Mouse (Mus musculus) liver, embryonic 16.5 days (tissue): Measurements from ENCODE around the gene Ccdc107. TPM values are rescaled to one million over a fixed set of nuclear protein-coding genes. Genes with fewer than 3 reads are reported as not detected.

Experiments used
- ATAC-seq: fragments of 200-750 bp; cut with Nextera tagmentation; 2 replicates; pipeline ENCODE4 v1.8.0; 2017; ENCODE audit warnings: low read depth, mild to moderate bottlenecking, moderate number of reproducible peaks, moderate library complexity
- H3K27ac ChIP-seq: fragments of 300-500 bp; sonication (generic); 2 replicates; pipeline ENCODE4 v1.5.1; 2014; ENCODE audit warnings: mild to moderate bottlenecking, low read length
- H3K27me3 ChIP-seq: fragments of 300-500 bp; sonication (generic); 2 replicates; pipeline ENCODE4 v1.6.1; 2014; ENCODE audit warnings: low read depth, low read length, mixed read lengths; ENCODE audit not compliant: control insufficient read depth, insufficient read depth
- H3K36me3 ChIP-seq: fragments of 300-500 bp; sonication (generic); 2 replicates; pipeline ENCODE4 v1.6.1; 2014; ENCODE audit warnings: mild to moderate bottlenecking; ENCODE audit not compliant: control insufficient read depth, insufficient read depth
- H3K4me1 ChIP-seq: fragments of 300-500 bp; sonication (generic); 2 replicates; pipeline ENCODE4 v1.6.1; 2014; ENCODE audit warnings: low read depth, low read length, mixed read lengths; ENCODE audit not compliant: control insufficient read depth
- H3K4me2 ChIP-seq: fragments of 300-500 bp; sonication (generic); 2 replicates; pipeline ENCODE4 v1.6.1; 2014; ENCODE audit warnings: low read depth, low read length, mixed read lengths
- H3K4me3 ChIP-seq: fragments of 300-500 bp; sonication (generic); 2 replicates; pipeline ENCODE4 v1.5.1; 2014; ENCODE audit warnings: low read depth, mild to moderate bottlenecking, low read length
- H3K9ac ChIP-seq: fragments of 300-500 bp; sonication (generic); 2 replicates; pipeline ENCODE4 v1.6.1; 2014; ENCODE audit warnings: low read depth, low read length
- H3K9me3 ChIP-seq: fragments of 300-500 bp; sonication (generic); replicated peaks from 2 replicates; pipeline ENCODE4 v1.6.1; 2016; ENCODE audit warnings: low read length; ENCODE audit not compliant: control insufficient read depth
- WGBS: fragments of 180-500 bp; shearing (Covaris S2); extraction: QIAGEN DNeasy Blood & Tissue Kit; methylation state at CpG from one replicate; pipeline ENCODE4 v1.1.7; 2014; ENCODE audit not compliant: insufficient replicate concordance; 5-methylcytosine and 5-hydroxymethylcytosine counted together
- polyA plus RNA-seq: library from polyadenylated mRNA; unstranded; fragments of >200 nt; fragmentation: Nextera tagmentation; extraction: Ambion mirVana; gene quantifications from 2 replicates; pipeline ENCODE4 v1.2.1, GENCODE M21; 2015

Ccdc107 gene
- polyA plus RNA-seq, 1 experiment from 2014 or later = 35.2 TPM

DNA sequence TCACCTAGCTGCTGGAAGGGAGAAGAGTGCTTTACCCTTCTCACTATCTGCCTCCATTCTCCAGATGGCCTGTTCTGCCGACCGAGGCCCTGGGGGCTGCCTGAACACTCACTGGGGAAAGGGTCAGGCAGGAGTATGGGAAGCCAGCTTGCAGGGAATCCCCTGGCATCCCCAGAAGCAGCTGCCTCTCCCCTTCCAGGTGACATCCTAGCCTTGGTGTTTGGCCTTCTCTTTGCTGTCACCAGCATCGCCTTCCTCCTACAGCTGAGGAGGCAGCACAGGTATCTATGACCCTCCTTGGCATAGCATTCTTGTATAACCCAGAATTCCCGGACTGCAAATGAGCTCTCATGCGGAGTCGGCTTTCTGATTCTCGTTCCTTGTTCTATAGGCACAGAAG lies 20.0 kb downstream of the Ccdc107 start:
- H3K9me3 ChIP-seq = no peaks in the 10 kb centered on the region
- no peak for ATAC-seq
- H3K4me3 ChIP-seq = no peak overlapping the region
- WGBS = 63% methylated on average over 7 of the region's 7 CpGs
- no peak overlapping the region for H3K27ac ChIP-seq
- H3K4me1 ChIP-seq = peaks cover 9% of the 10 kb centered on the region
- H3K36me3 ChIP-seq = no peaks in the 10 kb centered on the region
- no peak overlapping the region for H3K4me2 ChIP-seq
- H3K27me3 ChIP-seq = peaks cover 3% of the 10 kb centered on the region; the same call in 1 of the 2 replicates
- H3K9ac ChIP-seq = no peak overlapping the region

DNA sequence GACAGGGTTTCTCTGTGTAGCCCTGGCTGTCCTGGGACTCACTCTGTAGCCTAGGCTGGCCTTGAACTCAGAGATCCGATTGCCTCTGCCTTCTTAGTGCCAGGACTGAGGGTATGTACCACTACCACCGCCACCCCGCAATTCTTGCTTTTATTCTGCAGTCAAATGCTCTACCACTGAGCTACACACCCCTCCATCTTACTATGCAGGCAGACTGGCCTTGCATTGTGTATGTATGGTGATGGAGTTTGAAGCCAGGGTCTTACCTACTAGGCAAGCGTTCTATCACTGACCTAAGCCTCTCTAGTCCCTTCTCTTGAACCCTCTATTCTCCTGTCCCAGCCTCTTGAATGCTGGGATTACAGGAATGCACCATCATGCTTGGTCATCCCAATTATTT lies 20.6 kb downstream of the Ccdc107 start:
- Histone ChIP-seq H3K27ac (no peak overlapping the region), H3K27me3 (peaks cover 3% of the 10 kb centered on the region; the same call in 1 of the 2 replicates), H3K9me3 (no peaks in the 10 kb centered on the region), H3K4me2 (no peak overlapping the region), H3K36me3 (no peaks in the 10 kb centered on the region), H3K4me1 (peaks cover 5% of the 10 kb centered on the region), H3K9ac (no peak overlapping the region), H3K4me3 (no peak overlapping the region)
- 75% methylated on average over 4 of the region's 4 CpGs for WGBS
- no peak for ATAC-seq

- H3K9me3 ChIP-seq = no peaks in the 10 kb centered on the region
- no peak for ATAC-seq
- H3K36me3 ChIP-seq = no peaks in the 10 kb centered on the region
- H3K27ac ChIP-seq = no peak overlapping the region
- peaks cover 3% of the 10 kb centered on the region for H3K4me1 ChIP-seq
- 71% methylated on average over 4 of the region's 4 CpGs for WGBS
- H3K27me3 ChIP-seq = peaks cover 3% of the 10 kb centered on the region; the same call in 1 of the 2 replicates
- no peak overlapping the region for H3K9ac ChIP-seq
- no peak overlapping the region for H3K4me3 ChIP-seq
- no peak overlapping the region for H3K4me2 ChIP-seq
Observed at GRCm38 (mm10) chr4:43513791-43514190, 21.1 kb downstream of the Ccdc107 start.

DNA sequence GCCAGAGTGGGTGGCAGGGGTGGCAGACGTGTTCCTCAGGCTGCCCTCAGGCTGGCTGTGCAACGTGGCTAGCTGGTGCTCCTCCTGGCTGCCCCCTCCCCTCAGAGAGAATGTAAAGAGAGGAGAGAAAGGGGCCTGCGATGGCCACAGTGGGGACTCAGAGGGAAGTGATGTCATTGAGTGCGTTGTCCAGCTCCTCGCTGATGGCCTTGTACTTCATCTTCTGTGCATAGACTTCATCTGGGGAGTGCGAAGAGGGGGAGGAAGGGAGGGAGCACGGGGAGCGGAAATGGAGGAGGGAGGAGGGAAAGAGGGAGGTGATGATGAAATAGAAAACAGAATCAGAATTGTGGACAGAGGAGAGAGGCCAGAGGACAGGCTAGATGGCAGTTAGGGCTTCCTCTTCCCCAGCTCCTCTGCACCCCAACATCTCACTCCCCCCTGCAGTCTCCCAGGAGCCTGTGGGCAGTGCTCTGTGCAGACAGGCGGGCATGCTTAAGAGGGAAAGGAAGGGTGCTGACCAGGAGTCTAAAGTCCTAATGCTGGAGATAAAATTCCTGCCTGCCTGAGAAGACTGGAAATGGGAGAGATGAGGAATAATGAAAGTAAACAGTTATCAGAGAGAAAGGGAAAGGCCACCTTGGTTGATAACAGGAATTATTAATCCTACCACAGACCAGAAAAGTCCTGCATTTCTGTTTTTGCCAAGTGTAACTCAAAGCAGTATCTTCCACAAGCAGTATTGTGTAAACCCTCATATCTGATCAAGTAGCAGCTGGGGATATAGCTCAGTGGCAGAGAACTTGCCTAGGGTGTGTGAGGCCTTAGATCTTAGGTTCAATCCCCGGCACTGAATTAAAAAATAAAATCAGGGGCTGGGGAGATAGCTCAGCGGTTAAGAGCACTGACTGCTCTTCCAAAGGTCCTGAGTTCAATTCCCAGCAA lies 23.3 kb downstream of the Ccdc107 start:
- H3K9me3 ChIP-seq = no peaks in the 10 kb centered on the region
- no peak overlapping the region for H3K4me3 ChIP-seq
- no peaks in the 10 kb centered on the region; the same call in 1 of the 2 replicates for H3K27me3 ChIP-seq
- ATAC-seq = no peak
- no peak overlapping the region for H3K27ac ChIP-seq
- no peaks in the 10 kb centered on the region for H3K4me1 ChIP-seq
- H3K9ac ChIP-seq = no peak overlapping the region
- WGBS = 45% methylated on average over 11 of the region's 11 CpGs
- no peaks in the 10 kb centered on the region for H3K36me3 ChIP-seq
- H3K4me2 ChIP-seq = no peak overlapping the region

- H3K9me3 ChIP-seq = no peaks in the 10 kb centered on the region
- 56% methylated on average over 10 of the region's 10 CpGs for WGBS
- no peak overlapping the region for H3K9ac ChIP-seq
- H3K4me3 ChIP-seq = no peak overlapping the region
- no peak overlapping the region for H3K27ac ChIP-seq
- H3K4me1 ChIP-seq = peaks cover 10% of the 10 kb centered on the region
- H3K27me3 ChIP-seq = peaks cover 33% of the 10 kb centered on the region
- no peak for ATAC-seq
- H3K36me3 ChIP-seq = no peaks in the 10 kb centered on the region
- H3K4me2 ChIP-seq = 0 out of 2 replicates have a peak overlapping the region, but pooled peaks have one; percentile 10
Observed at GRCm38 (mm10) chr4:43519551-43519950, 26.9 kb downstream of the Ccdc107 start.

DNA sequence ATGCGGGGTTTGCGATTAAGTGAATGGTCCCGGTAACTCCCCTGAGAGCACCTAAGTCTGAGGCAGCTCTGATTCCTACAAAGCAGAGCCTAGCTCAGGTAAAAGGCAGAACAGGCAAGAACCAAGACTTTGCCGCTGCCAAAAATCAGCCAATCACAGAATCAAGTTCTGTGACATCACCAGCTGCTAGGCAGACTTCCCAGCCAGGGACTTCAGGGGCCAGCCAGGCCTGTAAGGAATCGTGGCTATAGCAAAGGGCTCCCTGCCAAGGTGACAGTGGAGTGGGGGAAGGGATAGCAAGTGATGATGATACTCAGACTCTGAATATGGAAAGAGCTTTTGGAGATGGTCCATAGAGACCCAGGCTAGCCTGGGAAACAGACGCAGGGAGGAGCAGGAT lies 27.3 kb downstream of the Ccdc107 start:
- H3K27ac ChIP-seq = no peak overlapping the region
- peaks cover 37% of the 10 kb centered on the region for H3K27me3 ChIP-seq
- H3K36me3 ChIP-seq = no peaks in the 10 kb centered on the region
- H3K4me2 ChIP-seq = 0 out of 2 replicates have a peak overlapping the region, but pooled peaks have one; percentile 10
- no peaks in the 10 kb centered on the region for H3K9me3 ChIP-seq
- peak; percentile 19; the same call in 1 of the 2 replicates for ATAC-seq
- peaks cover 10% of the 10 kb centered on the region for H3K4me1 ChIP-seq
- 25% methylated on average over 6 of the region's 6 CpGs for WGBS
- no peak overlapping the region for H3K4me3 ChIP-seq
- no peak overlapping the region for H3K9ac ChIP-seq

DNA sequence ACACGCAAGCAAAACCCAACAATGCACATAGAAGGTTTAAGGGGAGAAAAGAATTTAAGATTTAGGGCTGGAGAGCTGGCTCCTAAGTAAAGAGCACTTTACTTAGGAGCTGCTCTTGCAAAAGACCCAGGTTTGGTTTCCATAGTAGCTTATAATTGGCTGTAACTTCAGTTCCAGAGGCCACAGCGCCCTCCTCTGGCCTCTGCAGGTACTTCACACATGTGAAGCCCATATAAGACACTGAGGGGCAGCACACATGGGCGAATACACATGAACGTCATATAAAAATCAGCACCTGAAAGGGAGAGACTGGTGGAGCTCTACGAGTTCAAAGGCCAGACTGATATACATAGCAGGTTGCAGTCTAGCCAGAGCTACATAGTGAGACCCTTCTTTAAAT lies 35.2 kb downstream of the Ccdc107 start:
- WGBS = 60% methylated on average over 5 of the region's 5 CpGs
- Histone ChIP-seq H3K27ac (no peak overlapping the region), H3K9me3 (no peaks in the 10 kb centered on the region), H3K9ac (no peak overlapping the region), H3K36me3 (peaks cover 17% of the 10 kb centered on the region), H3K4me3 (no peak overlapping the region), H3K4me2 (no peak overlapping the region), H3K4me1 (peaks cover 10% of the 10 kb centered on the region), H3K27me3 (peaks cover 31% of the 10 kb centered on the region)
- ATAC-seq = no peak

GRCm38 (mm10) chr4:43528487-43528886 lies 35.8 kb downstream of the Ccdc107 start:
- H3K9ac ChIP-seq = no peak overlapping the region
- H3K4me3 ChIP-seq = no peak overlapping the region
- WGBS = 74% methylated on average over 9 of the region's 9 CpGs

GRCm38 (mm10) chr4:43530081-43530501 lies 37.4 kb downstream of the Ccdc107 start:
- Histone ChIP-seq H3K9me3 (no peaks in the 10 kb centered on the region), H3K27me3 (peaks cover 10% of the 10 kb centered on the region), H3K4me1 (no peaks in the 10 kb centered on the region), H3K27ac (no peak overlapping the region), H3K4me3 (no peak overlapping the region), H3K4me2 (no peak overlapping the region), H3K9ac (no peak overlapping the region), H3K36me3 (peaks cover 38% of the 10 kb centered on the region)
- ATAC-seq = no peak
- 38% methylated on average over 8 of the region's 8 CpGs for WGBS

More at GRCm38 (mm10) chr4:43528487-43528886, 35.8 kb downstream of the Ccdc107 start:
- H3K4me1 ChIP-seq = peaks cover 8% of the 10 kb centered on the region
- H3K9me3 ChIP-seq = no peaks in the 10 kb centered on the region
- peaks cover 23% of the 10 kb centered on the region for H3K36me3 ChIP-seq
- H3K27ac ChIP-seq = no peak overlapping the region
- H3K4me2 ChIP-seq = no peak overlapping the region
- ATAC-seq = no peak
- peaks cover 25% of the 10 kb centered on the region for H3K27me3 ChIP-seq
